Mouse (Mus musculus) cerebellum, postnatal 14 days (tissue): ENCODE measurements at regions not wholly inside any gene's neighbourhood (a gene's known extent, or its start where the extent isn't known, plus 50 kb on each side); places are given as distances from the start of the nearest gene placed in this dataset.
A peak's percentile ranks its signal among the peaks of the same experiment; 100 is the strongest.

Source experiments
- DNase-seq, 2 experiments: peaks; one replicate each; pipeline ENCODE4 v3.0.0; 2021; ENCODE audit warnings: mixed read lengths in 2 of 2

DNA sequence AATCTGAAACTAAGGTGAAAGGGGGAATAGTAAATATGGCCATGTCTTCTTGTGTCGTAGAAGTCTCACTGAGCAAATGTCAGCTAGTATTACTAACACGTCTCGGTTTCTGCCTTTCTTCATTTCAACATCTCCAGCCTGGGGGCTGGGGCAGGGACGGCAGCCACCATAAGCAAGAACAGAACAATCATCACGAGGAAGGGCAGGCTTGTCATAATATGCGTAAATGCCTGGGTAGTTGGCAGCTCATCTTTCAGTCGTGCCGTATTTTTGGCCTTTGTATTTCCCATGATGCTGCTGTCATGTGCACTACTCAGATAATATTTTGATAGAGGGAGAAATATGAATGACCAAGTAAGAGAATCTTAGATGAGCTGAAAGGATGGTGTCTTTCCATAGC, 120.5 kb upstream of the Hand2 start:
- DNase-seq, result no peak

DNA sequence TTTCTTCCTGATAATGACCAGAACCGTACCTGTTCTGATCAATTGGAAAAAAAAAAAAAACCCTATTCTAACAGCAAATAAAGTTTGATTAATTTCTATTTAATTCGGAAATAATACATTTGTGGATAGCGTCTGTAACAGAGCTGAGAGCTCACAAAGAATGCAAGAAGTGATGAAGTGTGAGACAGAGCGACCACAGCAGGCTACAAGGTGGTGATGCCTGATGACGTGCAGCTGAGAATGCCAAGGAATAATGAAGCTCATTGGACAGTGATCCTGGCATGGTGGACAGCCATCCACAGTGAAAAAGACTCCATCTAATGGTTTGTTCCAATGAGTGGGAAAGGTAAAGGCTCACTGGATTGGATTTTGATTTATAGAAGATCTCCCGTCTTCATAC, 111.2 kb upstream of the Hand2 start:
- DNase-seq, result no peak

DNA sequence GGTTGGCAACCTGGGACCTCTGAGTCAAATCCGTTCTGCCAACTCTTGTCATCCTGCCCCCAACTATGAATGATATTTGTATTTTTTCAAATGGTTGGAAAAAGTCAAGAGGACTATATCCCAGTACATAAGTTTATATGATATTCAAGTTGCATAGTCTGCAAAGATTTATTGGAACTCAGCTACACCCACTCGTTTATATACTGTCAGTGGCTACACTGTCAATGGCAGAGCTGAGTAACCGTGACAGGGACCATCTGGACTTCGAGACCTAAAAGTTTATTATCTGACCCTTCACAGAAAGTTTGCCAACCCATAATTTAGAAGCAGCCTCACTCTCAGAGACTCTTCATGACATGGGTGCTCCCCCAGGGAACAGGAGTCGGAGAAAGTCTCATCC, 107.7 kb upstream of the Hand2 start:
- DNase-seq, result no peak

DNA sequence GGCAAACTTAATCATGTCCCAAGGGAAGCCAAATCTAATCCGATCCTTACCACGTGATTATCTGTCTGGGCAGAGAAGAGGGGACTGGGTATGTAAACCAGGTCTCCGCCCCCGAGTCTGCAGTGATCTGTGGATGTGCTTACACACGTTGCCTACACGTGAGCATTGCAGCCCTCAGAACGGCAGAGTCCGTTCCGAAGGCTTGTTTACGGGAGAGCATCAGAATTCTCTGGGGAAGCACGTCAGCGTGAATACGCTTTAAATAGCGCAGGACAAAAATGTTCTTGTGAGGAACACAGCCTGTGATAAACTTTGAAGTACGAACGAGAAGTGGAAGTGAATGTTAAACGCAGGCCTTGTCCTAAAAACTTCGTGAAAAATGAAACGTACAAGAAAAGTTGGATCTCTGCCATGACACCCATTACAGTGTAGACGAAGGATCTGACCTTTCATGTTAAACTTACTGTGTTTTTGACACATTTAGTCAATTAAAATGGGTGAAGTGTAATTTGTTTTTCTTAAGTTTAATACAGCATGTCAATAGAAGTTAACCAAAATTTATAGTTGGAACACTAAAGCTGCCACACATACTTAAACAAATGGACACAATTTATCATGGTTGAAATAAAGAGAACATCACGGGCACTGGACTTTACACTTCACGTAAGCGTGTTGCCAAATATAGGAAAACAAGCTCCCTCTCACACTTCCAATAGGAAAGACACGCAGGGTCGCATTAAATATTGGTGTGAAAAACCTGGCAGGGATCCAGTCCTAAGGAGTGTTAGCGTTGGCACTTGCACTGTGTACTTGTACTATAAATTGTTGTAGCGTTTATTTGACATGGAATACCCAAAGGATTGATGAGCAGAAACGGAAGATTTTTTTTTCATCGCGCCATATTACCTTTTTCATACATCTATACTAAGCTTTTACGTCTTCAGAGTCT, 106.5 kb upstream of the Hand2 start:
- DNase-seq, result peak in 1 of 2 experiments; percentile 7

DNA sequence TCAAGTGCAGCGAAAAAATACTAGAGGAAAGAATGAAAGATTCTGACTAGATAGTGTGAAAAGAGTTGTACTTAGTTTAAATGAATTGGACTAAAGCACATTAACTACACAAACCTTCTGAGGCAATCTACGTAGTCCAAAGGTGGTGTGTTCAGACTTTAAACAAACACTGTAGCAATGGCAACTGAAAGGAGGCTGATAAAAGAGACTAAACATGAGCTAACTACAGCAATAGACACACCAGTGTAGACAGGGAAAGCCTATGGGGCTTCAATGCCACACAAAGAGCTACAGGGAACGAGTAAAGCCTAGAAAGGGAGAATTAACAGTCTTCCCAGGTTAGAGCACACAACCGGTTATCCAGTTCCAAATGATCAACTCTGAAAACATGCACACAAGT, 90.2 kb upstream of the Hand2 start:
- DNase-seq, result no peak

DNA sequence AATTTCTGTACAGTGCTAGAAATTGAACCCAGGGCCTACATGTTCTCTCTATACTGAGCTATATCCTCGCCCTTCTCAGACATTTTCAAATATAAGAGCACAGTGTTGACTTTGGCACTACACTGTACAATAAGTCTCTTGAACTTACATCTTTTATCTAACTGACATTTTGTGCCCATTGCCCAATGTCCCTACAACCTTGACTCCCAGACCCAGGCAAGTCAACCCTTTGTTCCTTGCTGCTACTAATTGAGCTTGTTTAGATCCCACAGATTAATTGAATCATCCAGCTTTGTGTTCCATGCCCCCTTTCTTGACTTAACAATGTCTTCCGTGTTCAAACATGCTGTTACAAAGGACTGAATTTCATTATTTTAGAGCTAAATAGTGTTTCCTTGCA, 78.5 kb upstream of the Hand2 start:
- no peak for DNase-seq

DNA sequence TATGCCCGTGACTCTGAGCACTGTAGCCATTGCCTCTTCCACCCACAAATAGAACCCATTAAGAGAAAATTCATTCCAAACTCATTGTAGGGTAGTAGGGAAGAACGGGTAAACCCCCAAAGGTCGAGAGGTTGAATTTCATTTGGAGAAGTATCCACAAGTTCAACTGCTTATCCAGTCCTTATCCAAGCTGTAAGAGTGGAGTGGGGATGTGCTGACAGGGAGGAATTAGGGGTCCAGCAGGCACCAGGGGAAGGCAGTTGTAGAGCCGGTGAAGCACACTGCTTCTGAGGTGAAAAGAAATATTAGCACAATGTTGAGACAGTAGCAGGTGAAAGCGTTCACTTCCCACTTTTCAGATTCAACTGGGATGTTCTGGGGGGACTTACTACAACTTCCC, 71.7 kb upstream of the Hand2 start:
- no peak for DNase-seq
